Mouse (Mus musculus): ENCODE results near the gene Xylt1. TPM values are rescaled to one million over a fixed set of nuclear protein-coding genes. Genes with fewer than 3 reads are reported as not detected.

Xylt1 gene
- total RNA-seq, 2 experiments from 2014 or later = 1.7 to 5.4 TPM

- no peak for ATAC-seq (replicated peaks; ENCODE audit: low FRiP score, poor library complexity, severe bottlenecking)
Measured at GRCm38 (mm10) chr7:117541056-117541455, 160.3 kb downstream of the Xylt1 start.

- ATAC-seq (replicated peaks; ENCODE audit: low FRiP score, poor library complexity, severe bottlenecking) = no peak
Measured at GRCm38 (mm10) chr7:117541681-117542080, 160.9 kb downstream of the Xylt1 start.

GRCm38 (mm10) chr7:117543041-117543440 is 162.3 kb downstream of the Xylt1 start:
- no peak for ATAC-seq (replicated peaks; ENCODE audit: low FRiP score, poor library complexity, severe bottlenecking)

- no peak for ATAC-seq (replicated peaks; ENCODE audit: low FRiP score, poor library complexity, severe bottlenecking)
Measured at GRCm38 (mm10) chr7:117544126-117544525, 163.3 kb downstream of the Xylt1 start.

- no peak for ATAC-seq (replicated peaks; ENCODE audit: low FRiP score, poor library complexity, severe bottlenecking)
Measured at GRCm38 (mm10) chr7:117548301-117548700, 167.5 kb downstream of the Xylt1 start.

- no peak for ATAC-seq (replicated peaks; ENCODE audit: low FRiP score, poor library complexity, severe bottlenecking)
Measured at GRCm38 (mm10) chr7:117550916-117551549, 170.3 kb downstream of the Xylt1 start.

GRCm38 (mm10) chr7:117553228-117553627 is 172.4 kb downstream of the Xylt1 start:
- no peak for ATAC-seq (replicated peaks; ENCODE audit: low FRiP score, poor library complexity, severe bottlenecking)

- ATAC-seq (replicated peaks; ENCODE audit: low FRiP score, poor library complexity, severe bottlenecking) = no peak
Measured at GRCm38 (mm10) chr7:117555735-117556134, 175.0 kb downstream of the Xylt1 start.

- no peak for ATAC-seq (replicated peaks; ENCODE audit: low FRiP score, poor library complexity, severe bottlenecking)
Measured at GRCm38 (mm10) chr7:117558166-117558565, 177.4 kb downstream of the Xylt1 start.

GRCm38 (mm10) chr7:117559051-117559450 is 178.3 kb downstream of the Xylt1 start:
- no peak for ATAC-seq (replicated peaks; ENCODE audit: low FRiP score, poor library complexity, severe bottlenecking)

GRCm38 (mm10) chr7:117563939-117564499 is 183.2 kb downstream of the Xylt1 start:
- no peak for ATAC-seq (replicated peaks; ENCODE audit: low FRiP score, poor library complexity, severe bottlenecking)

- no peak for ATAC-seq (replicated peaks; ENCODE audit: low FRiP score, poor library complexity, severe bottlenecking)
Measured at GRCm38 (mm10) chr7:117564627-117565026, 183.8 kb downstream of the Xylt1 start.

- no peak for ATAC-seq (replicated peaks; ENCODE audit: low FRiP score, poor library complexity, severe bottlenecking)
Measured at GRCm38 (mm10) chr7:117566115-117566514, 185.3 kb downstream of the Xylt1 start.

GRCm38 (mm10) chr7:117566833-117567232 is 186.1 kb downstream of the Xylt1 start:
- no peak for ATAC-seq (replicated peaks; ENCODE audit: low FRiP score, poor library complexity, severe bottlenecking)

GRCm38 (mm10) chr7:117567252-117567651 is 186.5 kb downstream of the Xylt1 start:
- ATAC-seq (replicated peaks; ENCODE audit: low FRiP score, poor library complexity, severe bottlenecking) = no peak

GRCm38 (mm10) chr7:117567653-117568340 is 187.0 kb downstream of the Xylt1 start:
- ATAC-seq (replicated peaks; ENCODE audit: low FRiP score, poor library complexity, severe bottlenecking) = no peak

- ATAC-seq (replicated peaks; ENCODE audit: low FRiP score, poor library complexity, severe bottlenecking) = no peak
Measured at GRCm38 (mm10) chr7:117571131-117571530, 190.4 kb downstream of the Xylt1 start.

GRCm38 (mm10) chr7:117571713-117572112 is 190.9 kb downstream of the Xylt1 start:
- no peak for ATAC-seq (replicated peaks; ENCODE audit: low FRiP score, poor library complexity, severe bottlenecking)

- no peak for ATAC-seq (replicated peaks; ENCODE audit: low FRiP score, poor library complexity, severe bottlenecking)
Measured at GRCm38 (mm10) chr7:117573170-117573569, 192.4 kb downstream of the Xylt1 start.

- ATAC-seq (replicated peaks; ENCODE audit: low FRiP score, poor library complexity, severe bottlenecking) = no peak
Measured at GRCm38 (mm10) chr7:117575417-117575816, 194.6 kb downstream of the Xylt1 start.

- ATAC-seq (replicated peaks; ENCODE audit: low FRiP score, poor library complexity, severe bottlenecking) = no peak
Measured at GRCm38 (mm10) chr7:117577035-117577434, 196.3 kb downstream of the Xylt1 start.

Data from erythroid progenitor cell, adult 5-6 weeks (primary cell).